Mouse (Mus musculus) ES-Bruce4 (cell line): ENCODE data around the gene Uvssa.

Experiments used
- CTCF ChIP-seq: IDR thresholded peaks from one replicate; pipeline ENCODE4 v1.8.1; 2011; ENCODE audit warnings: low read depth, low read length
- POLR2A ChIP-seq: IDR thresholded peaks from one replicate; pipeline ENCODE4 v1.8.1; 2011; ENCODE audit warnings: low read length; ENCODE audit not compliant: insufficient read depth

- peak; percentile 85 for TF ChIP-seq CTCF
- no peak for TF ChIP-seq POLR2A
These were observed 64.8 kb downstream of the Uvssa start for GRCm38 (mm10) chr5:33442927-33443710.
